Mouse (Mus musculus) retina, postnatal 7 days (tissue): ENCODE results near the gene Fbxo34.

Source experiments
- DNase-seq: peaks from one replicate; pipeline ENCODE4 v3.0.0-alpha.2; 2012; ENCODE audit warnings: low read depth, low spot score

The Fbxo34 gene

DNA sequence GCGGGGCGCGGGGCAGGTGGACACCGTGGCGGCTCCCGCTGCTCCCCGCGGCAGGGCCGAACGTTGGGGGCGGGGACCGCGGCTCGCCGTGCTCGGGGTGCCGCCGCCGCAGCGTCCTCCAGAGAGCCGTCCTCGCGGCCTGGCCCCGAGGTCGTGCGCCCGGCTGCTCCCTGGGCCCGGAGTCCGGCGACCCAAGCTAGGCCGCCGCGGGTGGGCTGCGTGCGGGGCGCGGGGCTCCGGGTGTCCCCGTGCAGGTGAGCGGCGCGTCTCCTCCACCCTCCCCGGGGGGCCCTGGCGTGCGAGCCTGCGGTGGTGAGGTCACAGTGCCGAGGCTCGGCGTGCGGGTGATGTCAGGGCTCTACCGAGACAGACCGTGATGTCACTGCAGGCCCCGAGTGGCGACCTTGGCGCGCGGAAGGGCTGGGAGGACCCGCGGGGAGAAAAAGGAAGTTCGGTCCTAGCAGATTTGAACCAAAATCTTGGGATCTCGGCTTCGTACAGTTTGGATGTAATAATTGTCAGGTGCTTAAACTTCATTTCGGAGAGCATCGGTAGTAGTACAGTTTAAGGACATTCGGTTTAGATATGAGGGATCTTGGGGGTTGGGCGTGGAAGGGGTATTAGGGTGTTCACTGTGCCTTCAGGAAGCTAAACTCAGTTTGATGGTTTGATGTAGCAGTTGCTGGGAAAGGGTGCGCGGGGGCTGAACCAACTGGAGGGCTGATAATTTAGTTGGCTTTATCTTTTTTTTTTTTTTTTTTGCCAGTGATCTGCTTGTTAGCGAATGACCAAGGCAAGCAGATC lies 22.7 kb downstream of the Fbxo34 start:
- DNase-seq: peak; percentile 28

DNA sequence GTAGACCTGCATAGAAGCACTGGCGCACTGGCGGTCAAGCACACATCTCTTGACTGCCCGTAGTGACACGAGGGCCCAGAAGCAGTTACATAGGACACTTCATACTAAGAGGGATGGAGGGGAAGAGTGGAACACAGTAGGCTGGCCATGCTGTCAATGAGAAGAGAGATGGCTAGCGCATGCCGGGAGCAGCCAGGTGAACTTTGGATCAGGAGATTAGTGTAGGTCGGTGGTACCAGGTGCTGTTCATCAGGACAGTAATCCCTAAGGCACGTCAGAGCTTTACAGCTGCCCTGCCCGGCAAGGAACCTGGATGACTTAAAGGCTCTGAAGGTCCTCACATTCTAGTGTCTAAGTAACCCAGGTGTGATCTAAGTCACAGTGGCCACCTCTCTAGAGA lies 23.7 kb downstream of the Fbxo34 start:
- no peak for DNase-seq

DNA sequence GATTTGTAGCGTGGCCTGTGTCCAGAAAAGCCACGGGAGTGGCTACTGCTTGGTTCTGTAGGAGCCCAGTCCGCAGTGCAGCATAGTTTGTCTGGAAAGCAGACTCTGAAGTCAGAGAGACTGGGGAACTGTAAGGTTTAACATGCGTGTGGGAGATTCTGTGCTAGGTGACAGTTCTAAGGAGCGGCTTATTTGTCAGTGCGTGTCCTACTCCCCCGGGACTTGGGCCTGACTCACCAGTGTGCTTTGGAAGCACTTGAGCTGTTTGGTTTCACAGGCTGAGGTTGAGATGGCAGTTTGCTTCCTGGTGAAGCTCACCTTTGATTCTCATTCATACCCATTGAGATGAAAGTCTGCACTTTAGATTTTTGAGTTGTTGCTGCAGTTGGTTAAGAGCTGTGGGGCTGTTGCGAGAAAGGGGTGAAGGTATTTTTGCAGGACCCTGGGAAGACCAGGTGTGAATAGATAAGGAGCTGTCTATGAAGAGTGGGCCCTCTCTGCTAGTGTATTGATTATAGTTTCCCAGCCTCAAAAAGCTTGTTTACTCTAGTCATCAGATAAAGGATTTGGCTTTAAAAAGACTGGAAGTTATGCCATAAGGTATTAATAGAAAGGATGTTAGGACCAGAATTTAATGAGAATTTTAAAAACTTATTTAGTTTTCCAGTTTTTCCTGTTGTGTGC lies 24.5 kb downstream of the Fbxo34 start:
- DNase-seq: no peak

DNA sequence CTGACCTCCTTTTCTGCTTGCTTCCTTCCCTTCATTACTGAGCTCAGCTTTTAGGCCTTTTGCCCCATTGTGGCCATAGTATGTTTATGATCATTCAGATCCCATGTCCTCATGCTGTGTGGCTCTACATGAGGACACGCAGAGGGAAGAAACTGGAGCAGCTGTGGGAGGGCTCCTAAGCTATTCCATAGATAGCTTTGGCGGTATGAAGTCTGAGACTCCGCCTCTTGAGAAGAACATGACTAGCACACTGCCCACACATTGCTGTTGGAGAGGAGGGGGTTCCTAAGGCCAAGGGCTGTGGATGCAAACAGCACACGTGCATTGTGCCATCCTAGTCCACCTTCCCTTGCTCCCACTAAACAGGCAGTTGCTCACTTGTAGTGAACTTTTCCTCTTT lies 26.0 kb downstream of the Fbxo34 start:
- DNase-seq: no peak

DNA sequence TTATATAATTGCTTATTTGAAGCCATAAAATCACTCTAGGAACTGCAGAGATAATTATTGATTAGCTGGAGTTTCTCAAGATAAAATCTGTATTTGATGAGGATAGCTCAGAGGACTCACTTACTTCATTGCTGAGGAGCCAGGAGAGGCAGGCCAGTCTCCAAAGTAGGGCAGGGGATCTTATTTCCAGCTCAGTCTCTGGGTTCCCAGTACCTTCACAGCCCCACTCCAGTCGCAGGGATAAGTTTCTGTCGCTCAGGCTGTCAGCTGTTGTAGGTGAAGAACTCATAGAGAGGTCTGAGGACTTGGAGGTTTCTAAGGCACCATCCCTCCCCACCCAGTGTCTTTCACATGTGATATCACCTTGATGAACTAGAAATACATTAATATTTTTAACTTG lies 27.5 kb downstream of the Fbxo34 start:
- DNase-seq: no peak

DNA sequence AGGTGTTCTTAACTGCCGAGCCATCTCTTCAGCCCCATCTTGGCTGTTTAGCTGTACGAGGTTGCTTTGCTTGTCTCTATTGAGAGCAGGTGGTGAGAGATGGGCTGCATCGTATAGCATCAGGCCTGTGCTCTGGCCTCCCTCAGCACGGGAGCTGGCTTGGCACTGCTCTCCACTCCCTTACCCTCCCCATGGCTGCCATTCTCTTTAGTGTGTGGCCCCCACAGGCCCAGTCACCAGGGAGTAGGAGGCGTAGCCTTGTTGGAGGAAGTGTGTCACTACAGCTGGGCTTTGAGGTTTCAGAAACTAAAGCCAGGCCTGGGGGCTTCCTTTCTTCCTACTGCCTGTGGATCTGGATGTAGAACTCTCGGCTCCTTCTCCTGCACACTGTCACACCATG lies 32.0 kb downstream of the Fbxo34 start:
- no peak for DNase-seq

DNA sequence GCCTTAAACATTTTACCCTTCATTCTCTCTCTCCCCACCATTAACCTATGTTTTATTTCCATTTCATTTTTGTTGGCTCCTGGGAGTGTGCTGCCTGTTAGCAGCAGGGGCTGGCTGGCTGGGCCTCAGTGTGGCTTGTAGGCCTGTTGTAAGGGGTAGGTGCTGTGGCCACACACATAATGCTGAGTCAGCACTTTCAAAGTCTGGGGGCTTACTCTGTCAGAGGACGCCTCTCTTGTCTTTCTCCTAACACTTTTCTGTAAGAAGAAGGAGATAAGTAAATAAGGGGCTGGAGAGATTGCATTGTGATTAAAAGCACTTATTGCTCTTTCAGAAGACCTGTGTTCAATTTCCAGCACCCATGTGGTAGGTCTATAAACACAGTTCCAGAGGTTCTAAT lies 32.9 kb downstream of the Fbxo34 start:
- no peak for DNase-seq

DNA sequence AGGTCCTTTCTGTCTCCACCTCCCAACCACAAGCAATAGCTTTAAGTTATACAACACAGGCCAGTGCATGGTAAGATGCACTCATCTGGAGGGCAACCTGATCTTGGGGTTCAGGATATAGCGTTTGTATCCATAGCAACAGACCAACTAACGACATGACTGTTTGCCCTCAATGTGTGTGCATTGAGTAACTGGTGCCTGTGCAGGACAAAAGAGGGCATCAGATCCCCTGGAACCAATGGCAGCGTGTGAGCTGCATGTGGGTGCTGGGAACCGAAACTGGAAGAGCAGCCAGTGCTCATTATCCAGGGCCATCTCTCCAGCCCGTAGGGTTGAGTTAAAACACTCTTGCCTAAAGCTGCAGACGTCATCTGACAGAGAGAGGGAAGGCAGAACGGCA lies 38.5 kb downstream of the Fbxo34 start:
- no peak for DNase-seq

DNA sequence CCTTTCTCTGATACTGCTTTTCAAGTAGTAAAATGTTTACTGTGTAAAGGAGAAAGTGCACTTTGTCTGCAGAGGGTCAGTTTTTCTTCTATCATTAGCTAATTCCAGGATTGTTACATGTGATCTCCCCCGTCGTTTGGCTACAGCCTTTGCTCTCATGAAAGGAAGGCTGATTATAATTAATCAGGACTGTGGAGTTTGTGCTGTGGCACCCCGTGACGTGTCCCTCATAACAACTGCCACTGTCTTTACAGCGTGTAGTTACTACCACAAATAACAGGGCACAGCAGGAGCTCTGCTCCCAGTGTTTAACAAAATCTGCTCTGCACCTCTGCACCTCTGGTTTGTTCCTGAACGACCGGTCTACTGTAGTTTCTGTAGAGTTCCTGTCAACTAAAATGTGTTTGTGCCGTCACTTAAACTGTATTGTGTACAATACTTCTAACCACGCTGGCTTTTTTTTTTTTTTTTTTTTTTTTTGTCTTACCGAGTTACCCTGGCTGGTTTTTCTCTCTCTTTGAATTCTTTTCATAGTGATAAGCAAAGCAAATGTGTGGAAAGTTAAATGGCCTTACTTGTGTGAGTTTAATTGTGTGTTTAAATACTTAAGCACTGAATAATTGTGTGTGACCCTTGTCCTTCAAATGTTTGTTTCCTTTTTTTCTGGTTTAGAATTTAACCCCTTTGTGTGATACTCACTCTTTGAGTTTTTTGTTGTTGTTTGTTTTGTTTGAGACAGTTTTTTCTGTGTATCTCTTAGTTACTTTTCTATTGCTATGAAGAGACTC lies 39.3 kb downstream of the Fbxo34 start:
- no peak for DNase-seq

DNA sequence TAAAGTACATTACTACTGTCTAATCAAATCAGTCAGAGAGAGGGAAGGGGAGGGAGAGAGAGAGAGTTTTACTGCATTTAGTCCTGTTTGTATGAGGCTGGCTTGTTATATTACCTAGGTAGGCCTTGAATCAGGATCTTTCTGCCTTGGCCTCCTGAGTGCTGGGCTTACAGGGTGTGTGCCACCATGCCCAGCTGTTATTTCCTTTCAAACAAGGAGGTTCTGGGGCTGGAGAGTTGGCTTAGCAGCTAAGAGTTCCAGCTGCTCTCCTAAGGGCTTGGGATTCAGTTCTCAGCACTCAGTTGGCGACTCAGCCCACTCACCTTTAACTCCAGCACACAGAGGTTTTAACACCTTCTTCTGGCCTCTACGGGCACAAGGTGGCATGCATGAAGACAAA lies 40.5 kb downstream of the Fbxo34 start:
- no peak for DNase-seq

DNA sequence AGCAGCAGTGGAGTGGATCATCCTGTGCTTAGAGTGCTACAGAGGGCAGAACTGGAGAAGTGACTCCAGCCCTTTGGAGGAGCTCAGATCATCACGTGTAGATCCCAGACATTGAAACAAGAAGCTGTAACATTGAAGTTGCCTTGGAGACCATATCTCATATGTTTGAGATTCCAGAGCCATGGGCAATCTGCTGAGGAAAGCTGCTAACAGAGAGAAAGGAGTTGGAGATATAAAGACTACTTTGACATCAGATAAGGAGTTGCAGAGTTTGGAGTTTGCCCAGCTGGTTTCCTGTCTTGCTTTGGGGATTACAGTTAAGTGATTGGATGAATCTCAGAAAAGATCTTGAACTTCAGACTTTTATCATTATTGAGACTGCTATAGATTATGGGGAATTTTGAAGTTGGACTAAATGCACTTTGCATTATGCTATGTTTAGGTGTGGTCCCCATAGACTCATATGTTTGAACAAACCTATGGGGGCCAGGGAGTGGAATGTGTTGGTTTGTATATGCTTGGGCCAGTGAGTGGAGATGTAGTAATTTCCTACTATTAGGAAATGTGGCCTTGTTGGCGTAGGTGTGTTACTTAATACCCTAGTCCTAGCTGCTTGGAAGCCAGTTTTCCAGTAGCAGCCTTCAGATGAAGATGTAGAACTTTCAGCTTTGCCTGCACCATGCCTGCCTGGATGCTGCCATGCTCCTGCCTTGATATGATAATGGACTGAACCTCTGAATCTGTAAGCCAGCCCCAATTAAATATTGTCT lies 43.6 kb downstream of the Fbxo34 start:
- DNase-seq: no peak

DNA sequence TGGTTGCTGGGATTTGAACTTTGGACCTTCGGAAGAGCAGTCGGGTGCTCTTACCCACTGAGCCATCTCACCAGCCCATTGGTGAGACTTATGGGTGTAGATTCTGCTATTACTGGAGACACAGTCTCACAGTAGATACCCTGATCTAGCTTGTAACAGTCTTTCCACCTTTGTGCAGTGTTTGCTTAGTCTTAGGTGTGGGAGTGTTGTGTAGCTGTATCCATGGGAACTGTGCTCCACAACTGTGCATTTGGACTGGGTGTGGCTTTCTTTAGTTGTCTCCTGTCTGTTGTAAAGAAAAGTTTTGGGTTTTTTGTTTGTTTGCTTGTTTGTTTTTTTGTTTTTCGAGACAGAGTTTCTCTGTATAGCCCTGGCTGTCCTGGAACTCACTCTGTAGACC lies 45.7 kb downstream of the Fbxo34 start:
- no peak for DNase-seq

DNA sequence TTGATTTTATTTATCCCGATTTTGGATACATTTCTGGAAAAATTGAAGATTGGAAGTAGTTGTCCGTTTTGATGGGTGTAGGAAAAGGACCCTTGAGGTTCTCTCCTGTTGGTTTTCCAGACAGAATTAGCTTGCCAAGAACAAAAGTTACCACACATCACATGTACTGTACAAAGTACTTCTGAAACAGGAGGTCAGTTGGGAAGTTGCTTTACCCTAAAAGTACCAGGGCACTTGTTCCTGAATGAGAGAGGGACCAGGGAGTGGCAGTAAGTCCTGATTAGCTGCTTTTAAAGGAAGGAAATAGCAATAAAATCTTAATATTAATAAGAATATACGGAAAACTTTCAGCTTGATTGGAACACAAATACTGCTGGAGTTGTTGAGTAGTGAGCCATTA lies 46.9 kb downstream of the Fbxo34 start:
- no peak for DNase-seq

DNA sequence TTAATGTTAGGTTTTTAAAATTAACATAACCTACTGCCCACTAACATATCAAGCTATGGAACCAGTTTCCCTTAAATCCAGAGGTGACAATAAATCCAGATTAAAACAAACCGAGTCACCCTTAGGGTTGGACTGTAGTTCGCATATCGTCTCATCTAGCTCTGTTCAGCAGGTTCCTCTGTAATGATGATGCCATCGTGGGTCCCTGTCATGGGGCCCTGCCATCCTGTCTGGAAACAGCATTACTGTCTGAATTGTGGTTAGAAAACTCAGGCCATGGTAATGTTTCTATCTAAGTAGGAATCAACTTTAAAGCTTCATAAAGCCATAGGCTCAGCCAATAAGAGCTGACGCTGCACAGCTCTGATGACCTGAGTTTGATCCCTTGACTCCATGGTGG lies 48.4 kb downstream of the Fbxo34 start:
- DNase-seq: no peak

DNA sequence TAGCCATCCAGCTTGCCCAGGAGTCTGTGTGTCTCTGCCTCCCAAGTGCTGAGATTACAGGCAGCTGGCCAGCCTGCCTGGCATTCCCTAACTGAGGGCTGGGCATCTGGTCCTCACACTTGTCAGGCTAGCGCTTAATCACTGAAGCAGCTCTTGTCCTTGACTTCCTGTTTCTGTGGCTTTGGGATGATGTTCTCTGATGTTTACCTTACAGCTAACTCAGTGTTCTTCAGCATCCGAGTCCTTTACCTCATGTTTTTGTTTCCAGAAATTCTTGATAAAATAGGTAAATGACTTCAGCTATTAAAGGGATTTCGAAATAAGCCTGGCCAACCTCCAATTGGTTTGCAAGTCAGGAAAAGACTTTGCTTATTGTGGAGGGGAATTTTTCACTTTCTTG lies 53.8 kb downstream of the Fbxo34 start:
- no peak for DNase-seq

DNA sequence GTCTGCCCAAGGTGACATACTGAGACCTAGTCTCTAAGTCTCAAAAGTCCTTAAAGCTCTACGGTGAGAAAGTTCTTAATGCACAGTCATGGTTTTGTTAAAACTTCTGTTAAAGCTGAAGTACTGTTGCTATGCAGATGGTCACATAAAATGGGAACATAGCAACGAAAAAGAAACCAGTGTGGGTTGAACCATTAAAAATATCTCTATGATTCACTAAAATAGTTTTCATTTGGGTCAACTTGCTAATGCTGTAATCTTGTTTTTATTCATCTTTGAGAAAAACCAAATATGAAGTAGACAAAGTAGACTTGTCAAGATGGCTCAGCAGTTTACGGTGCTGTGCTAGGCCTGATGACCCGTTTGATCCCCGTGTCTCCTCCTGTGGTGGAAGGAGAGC lies 56.5 kb downstream of the Fbxo34 start:
- DNase-seq: no peak

DNA sequence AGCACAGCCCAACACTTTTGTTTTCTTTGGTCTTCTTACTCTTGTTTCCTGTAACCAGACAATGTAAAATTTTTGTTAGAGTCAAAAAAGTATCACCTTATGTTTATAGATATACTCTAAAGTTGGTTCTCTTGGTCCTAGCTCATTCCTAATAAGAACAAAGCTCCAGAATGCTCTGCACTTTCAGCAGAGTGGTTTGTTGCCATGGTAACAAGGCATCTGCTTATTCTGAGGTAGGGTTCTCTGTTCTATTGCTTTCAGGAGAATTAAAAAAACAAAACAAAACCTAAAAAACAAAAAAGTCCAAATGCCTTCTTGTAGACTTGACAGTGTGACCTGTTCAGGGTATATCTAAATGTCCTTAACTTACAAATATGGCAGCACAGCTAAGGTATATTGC lies 57.8 kb downstream of the Fbxo34 start:
- DNase-seq: no peak

DNA sequence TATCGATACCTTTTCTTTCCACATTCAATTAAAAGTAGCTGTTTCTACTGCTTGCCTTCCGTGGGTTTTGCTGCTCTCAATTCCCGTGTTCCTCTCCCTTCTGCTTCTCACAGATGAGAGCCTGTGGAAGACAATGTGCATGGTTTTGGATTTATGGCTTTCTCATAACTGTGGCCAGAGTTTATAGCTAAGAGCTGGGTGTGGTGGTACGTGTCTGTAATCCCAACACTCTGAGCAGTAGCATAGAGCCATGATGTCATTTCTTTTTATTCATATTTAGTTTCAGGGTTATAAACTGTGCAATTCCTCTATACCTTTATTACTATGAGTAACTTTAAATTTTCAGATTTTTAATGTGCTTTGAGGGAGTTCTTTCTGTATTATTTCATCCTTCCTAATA lies 60.0 kb downstream of the Fbxo34 start:
- no peak for DNase-seq

DNA sequence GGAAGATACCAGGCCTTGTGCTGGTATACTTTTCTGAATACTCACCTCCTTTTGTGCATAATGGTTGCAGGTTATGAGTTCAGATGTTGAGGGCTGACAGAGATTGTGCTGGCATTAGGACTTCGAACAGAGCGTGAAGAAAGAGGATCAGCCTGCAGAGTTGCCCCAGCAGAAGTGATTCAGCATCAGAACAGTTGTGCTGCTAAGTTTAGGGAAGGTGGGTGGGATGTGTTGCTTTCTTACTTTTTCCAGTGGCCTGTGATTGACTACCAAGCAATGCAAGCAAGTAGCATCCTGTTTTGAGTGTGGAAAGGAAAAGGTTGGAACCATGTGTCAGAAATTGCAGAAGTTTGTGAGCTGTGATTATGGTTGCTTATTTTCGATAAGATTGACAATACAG lies 63.4 kb downstream of the Fbxo34 start:
- no peak for DNase-seq

DNA sequence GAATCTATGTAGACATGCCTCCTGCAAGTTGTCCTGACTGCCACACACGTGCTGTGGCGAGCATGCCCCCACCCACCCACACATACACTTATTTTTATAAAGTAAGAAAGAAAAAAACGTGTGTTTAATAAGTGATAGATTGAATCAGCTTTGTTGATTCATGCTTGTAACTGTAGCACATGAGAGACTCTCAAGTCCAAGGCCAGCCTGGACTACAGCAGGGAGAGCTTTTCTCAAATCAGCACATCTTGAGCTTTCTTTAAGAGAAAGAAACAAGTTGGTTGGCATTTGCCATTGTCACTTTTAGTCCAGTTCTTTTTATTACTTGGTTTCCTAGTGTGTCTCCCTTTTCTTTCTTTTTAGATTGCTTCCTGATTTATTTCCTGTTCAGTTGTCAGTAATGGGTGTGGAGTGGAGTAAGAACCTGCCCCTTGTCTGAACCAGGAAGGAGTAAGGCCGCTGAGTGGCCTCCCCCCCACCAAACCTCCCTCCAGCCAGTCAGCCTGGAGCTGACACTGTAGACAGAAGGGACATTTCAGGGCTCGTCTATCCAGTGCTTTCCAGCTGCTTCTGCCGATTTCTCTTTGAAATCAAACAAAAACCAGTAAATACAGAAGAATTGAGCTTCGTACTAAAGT lies 64.7 kb downstream of the Fbxo34 start:
- DNase-seq: no peak

DNA sequence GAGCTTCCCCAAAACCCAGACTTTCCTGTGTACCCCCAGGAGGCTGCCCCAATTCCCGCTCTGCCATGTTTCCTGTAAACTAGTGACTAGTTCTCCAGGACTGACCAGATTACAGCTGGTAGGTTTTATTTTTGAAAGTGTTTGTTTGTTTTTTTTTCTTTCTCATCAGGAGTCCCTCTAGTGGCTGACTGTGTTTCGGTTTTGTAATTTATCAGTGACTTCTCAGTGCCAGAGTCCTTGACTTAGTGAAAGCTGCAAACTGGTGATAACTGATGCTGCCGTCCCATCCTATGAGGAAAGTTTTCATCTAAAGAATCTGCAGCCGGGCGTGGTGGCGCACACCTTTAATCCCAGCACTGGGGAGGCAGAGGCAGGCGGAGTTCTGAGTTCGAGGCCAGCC lies 65.4 kb downstream of the Fbxo34 start:
- DNase-seq: no peak
